In the genomic region with DNA sequence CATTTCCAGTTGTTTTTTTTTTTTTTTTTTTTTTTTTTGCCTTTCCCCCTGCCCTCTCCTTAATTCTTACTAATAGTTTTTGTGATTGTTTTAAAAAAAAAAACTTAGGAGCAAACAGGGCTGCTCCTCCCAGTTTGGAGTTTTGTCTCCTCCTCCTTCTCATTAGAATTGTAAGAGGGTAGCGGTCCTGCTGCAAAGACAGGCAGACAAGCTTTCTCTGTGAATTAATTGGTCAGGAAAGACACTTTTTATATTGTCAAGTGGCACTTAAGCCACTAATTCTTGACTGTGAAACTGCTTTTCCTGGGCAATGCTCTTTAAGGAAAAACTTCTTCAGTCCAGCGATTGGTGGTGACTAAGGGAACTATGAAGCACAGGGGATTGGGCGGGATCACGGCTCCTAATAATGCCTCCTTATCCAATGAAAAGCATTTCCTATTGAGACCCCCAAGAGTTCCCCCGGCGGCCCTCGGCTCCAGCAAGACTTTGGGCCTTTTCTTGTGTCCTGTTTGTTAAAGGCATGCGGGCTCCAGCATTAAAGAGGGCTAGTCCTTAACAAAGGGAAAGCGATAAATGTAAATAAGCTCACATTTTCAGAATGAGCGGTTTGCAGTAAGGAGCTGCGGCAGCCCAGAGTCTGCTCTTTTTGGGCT, we compare ENCODE assay signal across 8 mouse cellular contexts. TPM values are rescaled to one million over a fixed set of nuclear protein-coding genes. Genes with fewer than 3 reads are reported as not detected.
DNase-seq lines count a peak whose midpoint lies in the region; ATAC-seq and TF ChIP-seq lines count a peak whose summit lies in the region.

A gene (plus strand): TSS at position 451 of the 653 bp plus-strand sequence.

- no peaks in the 10 kb centered on the region for H3K9me3 ChIP-seq in embryonic facial prominence, embryonic 10.5 days
- H3K9me3 ChIP-seq in heart, embryonic 11.5 days (replicated peaks; ENCODE audit: control insufficient read depth, low read length) = no peaks in the 10 kb centered on the region
- H3K9me3 ChIP-seq in kidney, embryonic 15.5 days (replicated peaks) = no peaks in the 10 kb centered on the region
- H3K9me3 ChIP-seq in lung, postnatal 0 days (ENCODE audit: low read length) = no peaks in the 10 kb centered on the region

- TF ChIP-seq POLR2A in spleen, adult 2 months (IDR thresholded peaks at IDR 0.05; ENCODE audit: low read depth, low read length) = no peak

- no peak for ATAC-seq in heart, embryonic 11.5 days (replicated peaks; ENCODE audit: insufficient number of reproducible peaks, low FRiP score, low TSS enrichment)
- ATAC-seq in kidney, embryonic 15.5 days (replicated peaks; ENCODE audit: low FRiP score) = peak; percentile 95
- ATAC-seq in lung, postnatal 0 days = peak; percentile 69

- no peak for TF ChIP-seq EP300 in lung, postnatal 0 days (IDR thresholded peaks at IDR 0.05)

- H3K4me3 ChIP-seq in spleen, adult 2 months (ENCODE audit: extremely low read depth, insufficient read depth, insufficient read length) = peak within 1 kb of the TSS; percentile 36
- H3K4me3 ChIP-seq in embryonic facial prominence, embryonic 10.5 days = peak within 1 kb of the TSS; percentile 55
- peak within 1 kb of the TSS; percentile 47 for H3K4me3 ChIP-seq in heart, embryonic 11.5 days (ENCODE audit: low read depth, low read length)
- peak within 1 kb of the TSS; percentile 50 for H3K4me3 ChIP-seq in kidney, embryonic 15.5 days (replicated peaks)
- peak within 1 kb of the TSS; percentile 42 for H3K4me3 ChIP-seq in lung, postnatal 0 days (ENCODE audit: low read depth, low read length)

- 32% methylated on average over 11 of the region's 11 CpGs for WGBS in spleen, adult 2 months
- WGBS in embryonic facial prominence, embryonic 10.5 days = 18% methylated on average over 11 of the region's 11 CpGs
- 16% methylated on average over 11 of the region's 11 CpGs for WGBS in heart, embryonic 11.5 days (ENCODE audit: insufficient replicate concordance)
- 20% methylated on average over 11 of the region's 11 CpGs for WGBS in kidney, embryonic 15.5 days
- WGBS in lung, postnatal 0 days = 10% methylated on average over 11 of the region's 11 CpGs

- H3K27me3 ChIP-seq in spleen, adult 2 months (ENCODE audit: control insufficient read depth, insufficient read depth, low read length) = no peaks in the 10 kb centered on the region
- H3K27me3 ChIP-seq in embryonic facial prominence, embryonic 10.5 days (replicated peaks; ENCODE audit: low read depth, poor library complexity, severe bottlenecking) = peaks cover 47% of the 10 kb centered on the region
- no peaks in the 10 kb centered on the region for H3K27me3 ChIP-seq in heart, embryonic 11.5 days (ENCODE audit: control insufficient read depth, insufficient read depth, low read length)
- H3K27me3 ChIP-seq in kidney, embryonic 15.5 days = peaks cover 19% of the 10 kb centered on the region; the same call in 1 of the 2 replicates
- H3K27me3 ChIP-seq in lung, postnatal 0 days (replicated peaks; ENCODE audit: insufficient read depth, low read length) = no peaks in the 10 kb centered on the region

- TF ChIP-seq CTCF in spleen, adult 2 months (IDR thresholded peaks at IDR 0.05; ENCODE audit: extremely low read depth, insufficient read depth, insufficient read length, insufficient replicate concordance) = no peak
- no peak for TF ChIP-seq CTCF in lung, postnatal 0 days (IDR thresholded peaks at IDR 0.05)

- peak within 1 kb of the TSS; percentile 62 for H3K9ac ChIP-seq in heart, embryonic 11.5 days (ENCODE audit: low read depth, low read length)
- 0 out of 2 replicates have a peak within 1 kb of the TSS, but pooled peaks have one; percentile 29 for H3K9ac ChIP-seq in kidney, embryonic 15.5 days
- H3K9ac ChIP-seq in lung, postnatal 0 days (replicated peaks; ENCODE audit: low read depth) = peak within 1 kb of the TSS; percentile 34; the same call in 1 of the 2 replicates

- peak within 1 kb of the TSS; percentile 52 for H3K4me2 ChIP-seq in heart, embryonic 11.5 days
- peak within 1 kb of the TSS; percentile 50 for H3K4me2 ChIP-seq in kidney, embryonic 15.5 days
- peak within 1 kb of the TSS; percentile 50 for H3K4me2 ChIP-seq in lung, postnatal 0 days (replicated peaks; ENCODE audit: low read depth, low read length)

- H3K36me3 ChIP-seq in spleen, adult 2 months (ENCODE audit: control insufficient read depth, insufficient read depth, low read length) = no peaks in the 10 kb centered on the region
- peaks cover 6% of the 10 kb centered on the region; the same call in 1 of the 2 replicates for H3K36me3 ChIP-seq in embryonic facial prominence, embryonic 10.5 days (replicated peaks)
- no peaks in the 10 kb centered on the region for H3K36me3 ChIP-seq in heart, embryonic 11.5 days (ENCODE audit: control insufficient read depth, insufficient read depth, low read length)
- H3K36me3 ChIP-seq in kidney, embryonic 15.5 days = no peaks in the 10 kb centered on the region
- no peaks in the 10 kb centered on the region for H3K36me3 ChIP-seq in lung, postnatal 0 days (ENCODE audit: insufficient read depth, low read length)

- H3K27ac ChIP-seq in spleen, adult 2 months (ENCODE audit: insufficient read depth, low read length) = no peak within 1 kb of the TSS
- H3K27ac ChIP-seq in embryonic facial prominence, embryonic 10.5 days (replicated peaks) = peak within 1 kb of the TSS; percentile 82
- peak within 1 kb of the TSS; percentile 46; the same call in 1 of the 2 replicates for H3K27ac ChIP-seq in heart, embryonic 11.5 days (ENCODE audit: low read depth, low read length)
- H3K27ac ChIP-seq in kidney, embryonic 15.5 days = peak within 1 kb of the TSS; percentile 75
- H3K27ac ChIP-seq in lung, postnatal 0 days (ENCODE audit: low read length) = peak within 1 kb of the TSS; percentile 64

- no peak for DNase-seq in spleen, adult 2 months (ENCODE audit: low read depth in 1 of 2, low spot score in 2 of 2)
- no peak for DNase-seq in spleen, postnatal 10 days (ENCODE audit: low spot score in 2 of 2)
- peak; percentile 73 for DNase-seq in embryonic facial prominence, embryonic 10.5 days (ENCODE audit: low spot score)
- peak; percentile 60 for DNase-seq in lung, postnatal 0 days (ENCODE audit: low spot score)
- DNase-seq in ovary, postnatal 14 days (ENCODE audit: low spot score) = peak; percentile 8
- no peak for DNase-seq in left cerebral cortex, adult 18-20 months (ENCODE audit: low spot score in 2 of 2)

- H3K4me1 ChIP-seq in spleen, adult 2 months (ENCODE audit: control insufficient read depth, insufficient read depth, insufficient read length) = no peaks in the 10 kb centered on the region
- H3K4me1 ChIP-seq in embryonic facial prominence, embryonic 10.5 days = no peaks in the 10 kb centered on the region
- no peaks in the 10 kb centered on the region for H3K4me1 ChIP-seq in heart, embryonic 11.5 days (ENCODE audit: control insufficient read depth, insufficient read depth, low read length)
- no peaks in the 10 kb centered on the region for H3K4me1 ChIP-seq in kidney, embryonic 15.5 days
- H3K4me1 ChIP-seq in lung, postnatal 0 days (ENCODE audit: insufficient read depth, low read depth, low read length) = no peaks in the 10 kb centered on the region

RNA-seq across cellular contexts. Expression of the gene that starts here (rescaled TPM):
- 0.04 and 0.05 TPM in 2 replicates for polyA plus RNA-seq in spleen, adult 2 months (2012; rRNA removed)
- polyA plus RNA-seq in embryonic facial prominence, embryonic 10.5 days (2016; fragmentation: Nextera tagmentation; extraction: Ambion mirVana) = 13.4 and 15.3 TPM in 2 replicates
- 7.4 and 9.2 TPM in 2 replicates for polyA plus RNA-seq in heart, embryonic 11.5 days (2014; fragmentation: Nextera tagmentation; extraction: Ambion mirVana)
- 15.3 and 16.6 TPM in 2 replicates for polyA plus RNA-seq in kidney, embryonic 15.5 days (2015; fragmentation: Nextera tagmentation; extraction: Ambion mirVana)
- 7.1 and 7.9 TPM in 2 replicates for polyA plus RNA-seq in lung, postnatal 0 days (2015; fragmentation: Nextera tagmentation; extraction: Ambion mirVana)
- total RNA-seq in left cerebral cortex, adult 18-20 months (2021) = under 1 TPM; 0.73 to 0.84 TPM

Comparison
In these comparisons a context has a peak if more than half of its experiments do, and no peak if none do; other contexts are left out.
1. DNase-seq: peak in embryonic facial prominence, embryonic 10.5 days (single experiment), lung, postnatal 0 days (single experiment) and ovary, postnatal 14 days (single experiment); none in spleen, adult 2 months (0 of 2), spleen, postnatal 10 days (0 of 2) and left cerebral cortex, adult 18-20 months (0 of 2).
2. Peak in every context shown above with its lines, with median percentiles within 50 percentile points of each other: H3K4me3 ChIP-seq, H3K4me2 ChIP-seq and H3K9ac ChIP-seq.